Mouse (Mus musculus): ENCODE results near the gene Zfp524.

DNA sequence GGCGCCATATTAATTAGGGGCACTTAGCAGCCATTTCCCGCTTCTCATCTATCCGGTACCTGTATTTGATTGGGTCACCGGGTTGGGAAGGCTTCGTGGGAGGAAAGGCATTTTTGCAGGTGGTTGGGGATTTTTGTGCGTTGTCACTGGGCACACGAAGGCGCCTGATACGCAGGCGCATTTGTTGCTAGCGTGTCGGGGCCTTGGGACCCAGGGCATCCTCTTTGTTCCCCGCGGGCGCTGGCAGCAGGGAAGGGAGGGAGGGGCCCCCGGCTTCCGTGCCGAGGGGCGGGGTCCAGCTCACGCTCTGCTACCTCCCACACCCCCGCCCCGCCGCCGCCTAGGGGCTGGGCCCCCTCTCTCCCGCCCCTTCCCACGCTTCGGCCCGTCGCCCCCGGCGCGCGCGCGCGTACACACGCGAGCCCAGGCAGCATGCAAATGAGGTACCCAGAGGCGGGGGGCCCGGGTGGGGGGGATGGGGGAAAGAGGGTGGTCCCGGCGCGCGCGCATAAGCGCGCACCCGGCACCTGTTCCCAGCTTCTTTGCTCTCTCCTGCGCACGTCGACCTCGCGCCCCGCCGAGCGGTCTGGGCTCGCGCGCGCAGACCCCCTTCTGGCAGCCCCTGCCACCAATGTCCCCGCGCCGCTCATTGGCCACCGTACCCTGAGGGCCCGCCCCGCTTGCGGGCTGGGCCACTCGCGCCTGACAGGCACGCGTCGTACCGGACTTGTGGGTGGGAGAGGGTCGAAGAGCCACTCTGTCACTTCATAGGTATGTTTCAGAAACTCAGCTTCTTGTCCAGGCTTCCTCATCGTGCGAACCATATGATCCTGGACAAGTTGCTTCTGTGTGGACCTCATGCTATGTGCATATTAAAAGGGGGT lies 1.1 kb downstream of the Zfp524 start, which contains the start of gene Gm44973:
- peak; percentile 45; the same call in 1 of the 2 replicates for TF ChIP-seq EP300 (IDR thresholded peaks at IDR 0.05; ENCODE audit: low read depth)
- no peak for TF ChIP-seq CTCF (IDR thresholded peaks at IDR 0.05; ENCODE audit: low read depth)

All from liver, embryonic 14.5 days (tissue).